Mouse (Mus musculus): ENCODE data around the gene Aldh3b1.

DNA sequence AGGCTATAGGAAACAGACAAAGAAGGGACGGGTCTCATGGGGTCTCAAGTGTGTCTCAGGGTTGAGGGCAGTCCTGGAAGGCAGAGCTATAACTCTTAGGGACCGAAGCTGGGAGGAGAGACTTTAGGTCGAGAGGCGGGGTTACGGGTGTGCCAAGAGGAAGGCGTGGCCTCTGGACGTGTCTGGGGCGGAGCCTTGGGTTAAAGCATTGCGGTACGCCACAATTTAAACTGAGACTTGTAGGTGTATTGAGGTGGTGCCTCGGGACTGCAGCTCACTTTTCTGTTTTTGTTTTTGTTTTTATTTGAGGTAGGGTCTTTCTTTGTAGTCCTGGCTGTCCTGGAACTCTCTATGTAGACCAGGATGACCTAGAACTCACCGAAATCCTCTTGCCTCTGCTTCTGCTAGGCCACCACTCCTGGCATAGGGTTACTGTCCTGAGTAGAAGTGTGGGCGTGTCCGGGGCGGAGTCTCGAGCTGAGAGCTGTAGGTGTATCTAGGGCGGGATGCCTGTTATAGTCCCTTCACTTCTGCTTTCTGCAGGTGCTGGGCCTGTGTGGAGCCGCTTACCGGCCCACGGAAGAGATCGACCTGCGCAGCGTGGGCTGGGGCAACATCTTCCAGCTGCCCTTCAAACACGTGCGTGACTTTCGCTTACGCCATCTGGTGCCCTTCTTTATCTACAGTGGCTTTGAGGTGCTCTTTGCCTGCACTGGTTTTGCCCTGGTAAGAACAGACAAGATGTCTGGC lies 13.6 kb upstream of the Aldh3b1 start:
- TF ChIP-seq POLR2A (IDR thresholded peaks at IDR 0.05; ENCODE audit: borderline replicate concordance, extremely low read depth, insufficient read depth, insufficient read length, poor library complexity, severe bottlenecking) (no peak), CTCF (IDR thresholded peaks at IDR 0.05; ENCODE audit: borderline replicate concordance, extremely low read depth, insufficient read depth, insufficient read length) (no peak)

Measured in brain, embryonic 14.5 days (tissue).